Mouse (Mus musculus) heart, embryonic 12.5 days (tissue): ENCODE data around the gene Cpm. TPM values are rescaled to one million over a fixed set of nuclear protein-coding genes. Genes with fewer than 3 reads are reported as not detected.
A peak's percentile ranks its signal among the peaks of the same experiment; 100 is the strongest.
"Not testable (repeated sequence)": the region's sequence is repeated elsewhere in the genome, so short reads cannot be mapped to it uniquely, and the experiment has no call there.

ENCODE experiments used
- ATAC-seq: fragments of 200-750 bp; cut with Nextera tagmentation; 2 replicates; pipeline ENCODE4 v1.8.0; 2017; ENCODE audit warnings: moderate TSS enrichment, moderate library complexity; ENCODE audit not compliant: insufficient number of reproducible peaks, low FRiP score
- H3K27ac ChIP-seq: fragments of 300-500 bp; sonication (generic); 2 replicates; pipeline ENCODE4 v1.5.1; 2016; ENCODE audit warnings: mild to moderate bottlenecking, moderate library complexity; ENCODE audit not compliant: poor library complexity, severe bottlenecking
- H3K27me3 ChIP-seq: fragments of 300-500 bp; sonication (generic); replicated peaks from 2 replicates; pipeline ENCODE4 v1.6.1; 2016; ENCODE audit warnings: mild to moderate bottlenecking, moderate library complexity
- H3K36me3 ChIP-seq: fragments of 300-500 bp; sonication (generic); 2 replicates; pipeline ENCODE4 v1.6.1; 2016; ENCODE audit warnings: mild to moderate bottlenecking, moderate library complexity
- H3K4me1 ChIP-seq: fragments of 300-500 bp; sonication (generic); replicated peaks from 2 replicates; pipeline ENCODE4 v1.6.1; 2016; ENCODE audit warnings: mild to moderate bottlenecking
- H3K4me2 ChIP-seq: fragments of 300-500 bp; sonication (generic); 2 replicates; pipeline ENCODE4 v1.6.1; 2016; ENCODE audit warnings: mild to moderate bottlenecking, moderate library complexity
- H3K4me3 ChIP-seq: fragments of 300-500 bp; sonication (generic); 2 replicates; pipeline ENCODE4 v1.5.1; 2016; ENCODE audit warnings: mild to moderate bottlenecking
- H3K9ac ChIP-seq: fragments of 300-500 bp; sonication (generic); 2 replicates; pipeline ENCODE4 v1.6.1; 2016; ENCODE audit warnings: mild to moderate bottlenecking, moderate library complexity
- H3K9me3 ChIP-seq: fragments of 300-500 bp; sonication (generic); replicated peaks from 2 replicates; pipeline ENCODE4 v1.6.1; 2016; ENCODE audit warnings: mild to moderate bottlenecking, moderate library complexity
- whole genome bisulfite sequencing: fragments of 180-500 bp; shearing (Covaris S2); methylation state at CpG from one replicate; pipeline ENCODE4 v1.1.7; 2016; 5-methylcytosine and 5-hydroxymethylcytosine counted together
- polyA plus RNA-seq: library from polyadenylated mRNA; unstranded; fragments of >200 nt; fragmentation: Nextera tagmentation; extraction: Ambion mirVana; gene quantifications from 2 replicates; pipeline ENCODE4 v1.2.1, GENCODE M21; 2016

Cpm gene
- polyA plus RNA-seq, 1 experiment from 2014 or later = 2.5 TPM

DNA sequence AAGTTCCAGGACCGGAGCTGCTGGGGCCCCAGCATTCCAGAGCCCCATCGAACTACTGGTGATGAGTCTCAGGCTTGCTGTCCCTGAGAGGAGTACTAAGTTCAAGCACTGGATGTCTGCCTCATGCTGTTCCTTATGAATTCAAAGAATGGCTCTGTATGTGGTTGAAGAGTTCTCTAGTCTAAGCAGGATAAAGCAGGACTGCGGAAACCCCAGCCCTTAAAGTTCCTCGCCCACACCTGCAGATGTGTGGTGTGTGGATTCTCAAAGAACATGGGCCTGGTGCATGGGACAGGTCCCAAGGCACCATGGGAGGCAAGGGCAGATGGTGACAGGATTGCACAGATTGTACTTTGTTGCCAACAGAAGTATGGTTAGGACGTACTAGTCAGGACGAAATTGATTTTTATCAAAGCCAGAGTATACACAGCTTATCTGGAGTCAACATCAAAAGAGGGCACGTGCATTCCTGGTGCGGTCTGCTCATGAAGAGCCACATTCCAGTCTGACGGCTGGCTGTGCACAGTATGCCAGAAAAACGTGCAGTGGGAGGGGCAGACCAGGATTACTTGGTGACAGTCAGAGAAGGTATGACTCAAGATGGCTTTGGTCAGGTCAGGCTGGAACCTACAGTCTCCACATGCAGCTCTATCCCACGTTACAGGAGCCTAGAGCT, 100.0 kb downstream of the Cpm start:
- Histone ChIP-seq H3K27me3 (no peaks in the 10 kb centered on the region), H3K36me3 (no peaks in the 10 kb centered on the region), H3K9me3 (no peaks in the 10 kb centered on the region), H3K4me2 (no peak overlapping the region), H3K4me1 (peaks cover 15% of the 10 kb centered on the region), H3K9ac (no peak overlapping the region), H3K27ac (no peak overlapping the region), H3K4me3 (no peak overlapping the region)
- 55% methylated on average over 11 of the region's 11 CpGs for WGBS
- ATAC-seq = no peak

DNA sequence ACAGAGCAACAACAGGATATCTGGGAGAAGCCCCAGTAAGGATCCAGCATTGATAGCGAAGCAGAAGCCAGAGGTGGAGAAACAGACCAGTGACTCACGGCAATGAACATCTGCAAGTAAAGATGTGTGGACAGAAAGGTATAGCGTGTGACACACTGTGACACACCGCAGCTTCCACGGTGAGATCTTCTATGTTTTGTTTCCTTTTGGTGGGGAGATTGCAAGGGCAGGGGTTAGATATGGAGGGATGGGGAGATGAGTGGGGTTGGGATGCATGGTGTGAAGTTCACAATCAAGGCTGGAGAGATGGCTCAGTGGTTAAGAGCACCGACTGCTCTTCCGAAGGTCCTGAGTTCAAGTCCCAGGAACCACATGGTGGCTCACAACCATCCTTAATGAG, 100.8 kb downstream of the Cpm start:
- Histone ChIP-seq H3K4me3 (no peak overlapping the region), H3K27ac (no peak overlapping the region), H3K27me3 (no peaks in the 10 kb centered on the region), H3K36me3 (no peaks in the 10 kb centered on the region), H3K9me3 (no peaks in the 10 kb centered on the region), H3K4me1 (peaks cover 15% of the 10 kb centered on the region), H3K4me2 (no peak overlapping the region), H3K9ac (no peak overlapping the region)
- WGBS = 90% methylated on average over 7 of the region's 7 CpGs
- ATAC-seq = no peak

DNA sequence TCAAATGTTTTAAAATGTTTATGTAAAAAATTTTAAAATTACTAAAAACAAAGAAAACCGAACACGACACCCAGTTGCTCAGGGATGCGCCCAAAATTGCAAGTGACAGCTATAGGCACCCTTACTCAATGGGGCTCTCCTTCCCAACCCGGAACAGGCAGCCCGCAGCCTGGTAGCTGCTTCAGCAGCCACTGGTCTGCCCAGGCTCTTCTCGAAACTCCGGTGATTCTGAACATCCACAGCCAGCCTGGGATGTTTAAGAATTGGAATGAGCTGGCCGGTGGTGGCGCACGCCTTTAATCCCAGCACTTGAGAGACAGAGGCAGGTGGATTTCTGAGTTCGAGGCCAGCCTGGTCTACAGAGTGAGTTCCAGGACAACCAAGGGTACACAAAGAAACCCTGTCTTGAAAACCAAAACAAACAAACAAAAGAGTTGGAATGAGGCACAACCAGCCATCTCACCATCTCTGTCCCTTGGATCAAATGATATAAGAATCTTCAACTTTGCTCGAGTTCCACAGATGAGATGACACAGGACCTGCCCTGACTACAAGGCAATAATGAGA, 101.4 kb downstream of the Cpm start:
- Histone ChIP-seq H3K27ac (no peak overlapping the region), H3K4me1 (peaks cover 15% of the 10 kb centered on the region), H3K36me3 (no peaks in the 10 kb centered on the region), H3K9me3 (no peaks in the 10 kb centered on the region), H3K4me3 (no peak overlapping the region), H3K27me3 (no peaks in the 10 kb centered on the region), H3K4me2 (no peak overlapping the region), H3K9ac (no peak overlapping the region)
- 88% methylated on average over 12 of the region's 12 CpGs for WGBS
- ATAC-seq = no peak

DNA sequence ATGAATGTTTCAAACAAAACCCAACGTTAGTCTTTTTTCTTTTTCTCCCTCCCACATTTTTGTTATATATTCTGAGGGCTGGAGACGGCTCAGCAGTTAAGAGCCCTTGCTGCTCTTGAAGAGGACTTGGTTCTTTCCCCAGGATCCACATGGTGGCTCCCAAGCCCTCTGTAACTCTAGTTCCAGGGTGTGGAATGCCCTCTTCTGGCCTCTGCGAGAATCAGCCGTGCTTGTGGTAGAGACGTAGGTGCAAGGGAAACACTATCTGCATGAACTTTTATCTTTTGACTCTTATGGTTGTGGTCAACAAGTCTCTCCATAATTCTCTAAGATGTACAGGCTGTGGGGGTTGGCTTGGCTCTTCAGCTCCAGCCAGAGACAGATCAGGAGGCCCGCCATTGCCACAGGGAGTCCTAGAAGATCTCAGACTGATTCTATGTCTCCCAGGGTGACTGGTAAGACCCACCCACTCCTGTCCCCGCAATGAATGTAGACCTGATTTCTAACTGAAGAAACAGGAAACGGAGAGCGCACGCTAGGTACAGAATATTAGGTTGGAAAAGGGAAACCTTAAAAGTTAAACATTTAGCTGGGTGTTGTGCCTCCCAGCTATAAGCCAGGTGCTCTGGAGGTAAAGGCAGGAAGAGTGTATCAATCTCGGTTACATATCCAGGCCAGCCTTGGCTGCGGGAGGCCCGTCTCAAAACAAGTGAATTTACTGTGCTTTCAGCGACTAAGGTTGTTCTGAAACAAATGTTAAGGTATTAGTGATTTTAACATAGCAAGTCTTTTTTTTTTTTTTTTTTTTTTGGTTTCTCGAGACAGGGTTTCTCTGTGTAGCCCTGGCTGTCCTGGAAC, 102.2 kb downstream of the Cpm start:
- H3K27ac ChIP-seq = no peak overlapping the region
- H3K9ac ChIP-seq = no peak overlapping the region
- H3K4me1 ChIP-seq = peaks cover 15% of the 10 kb centered on the region
- ATAC-seq = peak; percentile 64
- H3K27me3 ChIP-seq = no peaks in the 10 kb centered on the region
- WGBS = 48% methylated on average over 15 of the region's 15 CpGs
- H3K4me2 ChIP-seq = 0 out of 2 replicates have a peak overlapping the region, but pooled peaks have one; percentile 8
- H3K36me3 ChIP-seq = peaks cover 5% of the 10 kb centered on the region
- H3K9me3 ChIP-seq = no peaks in the 10 kb centered on the region
- no peak overlapping the region for H3K4me3 ChIP-seq

DNA sequence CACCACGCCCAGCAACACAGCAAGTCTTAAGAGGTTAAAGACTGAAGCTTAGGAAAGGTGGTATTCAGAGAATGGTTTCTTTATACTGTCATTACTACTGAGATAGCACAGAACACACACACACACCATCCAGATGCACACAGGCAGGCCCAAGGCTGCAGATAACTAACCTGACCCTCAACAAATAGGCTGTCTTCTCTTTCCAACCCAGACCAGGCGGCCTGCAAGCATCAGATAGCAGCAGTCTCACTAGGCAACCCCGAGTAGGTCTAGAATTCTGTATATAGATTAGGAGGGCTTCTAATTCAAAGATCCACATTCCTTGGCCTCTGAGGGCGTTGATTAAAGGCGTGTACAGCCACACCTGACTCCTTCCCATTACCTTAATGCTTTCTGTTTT, 102.9 kb downstream of the Cpm start:
- WGBS = 61% methylated on average over 5 of the region's 5 CpGs
- H3K9ac ChIP-seq = no peak overlapping the region
- H3K4me1 ChIP-seq = peaks cover 15% of the 10 kb centered on the region
- no peaks in the 10 kb centered on the region for H3K9me3 ChIP-seq
- no peak overlapping the region for H3K4me2 ChIP-seq
- H3K27ac ChIP-seq = no peak overlapping the region
- H3K36me3 ChIP-seq = peaks cover 12% of the 10 kb centered on the region
- no peaks in the 10 kb centered on the region for H3K27me3 ChIP-seq
- no peak overlapping the region for H3K4me3 ChIP-seq
- ATAC-seq = no peak

DNA sequence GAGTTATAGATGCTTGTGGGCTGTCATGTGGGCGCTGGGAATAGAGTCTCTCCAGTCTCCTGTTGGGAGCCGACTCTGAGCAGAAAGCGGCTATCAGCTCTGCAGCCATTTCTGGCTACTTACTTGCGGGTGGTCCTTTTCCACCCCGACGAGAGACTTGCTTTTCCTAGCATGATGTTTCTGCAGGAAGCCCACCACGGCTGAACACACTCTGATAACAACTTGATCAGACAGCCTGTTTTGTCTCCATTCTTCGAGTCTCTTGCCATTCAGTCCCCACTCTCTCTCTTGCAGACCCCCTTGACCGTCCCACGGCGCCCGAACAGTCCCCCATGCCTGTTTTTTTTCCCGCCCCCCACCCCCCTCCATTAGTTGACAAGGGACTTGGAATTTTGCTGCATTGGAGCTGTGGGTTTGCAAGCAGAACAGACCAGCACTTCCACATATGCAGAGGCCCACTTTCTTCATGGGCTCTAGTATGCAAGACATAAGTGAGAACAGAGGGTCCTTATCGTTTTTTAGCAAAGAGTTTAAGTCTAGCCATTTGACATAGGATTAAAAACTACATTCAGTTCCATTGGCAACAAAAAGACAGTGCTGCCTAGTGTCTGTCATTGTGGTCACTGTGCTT, 103.8 kb downstream of the Cpm start:
- Histone ChIP-seq H3K27me3 (no peaks in the 10 kb centered on the region), H3K4me3 (no peak overlapping the region), H3K4me2 (no peak overlapping the region), H3K36me3 (peaks cover 20% of the 10 kb centered on the region), H3K27ac (no peak overlapping the region), H3K9ac (no peak overlapping the region), H3K9me3 (no peaks in the 10 kb centered on the region), H3K4me1 (peaks cover 15% of the 10 kb centered on the region)
- 0 out of 2 replicates have a peak, but pooled peaks have one; percentile 41 for ATAC-seq
- 40% methylated on average over 14 of the region's 14 CpGs for WGBS

DNA sequence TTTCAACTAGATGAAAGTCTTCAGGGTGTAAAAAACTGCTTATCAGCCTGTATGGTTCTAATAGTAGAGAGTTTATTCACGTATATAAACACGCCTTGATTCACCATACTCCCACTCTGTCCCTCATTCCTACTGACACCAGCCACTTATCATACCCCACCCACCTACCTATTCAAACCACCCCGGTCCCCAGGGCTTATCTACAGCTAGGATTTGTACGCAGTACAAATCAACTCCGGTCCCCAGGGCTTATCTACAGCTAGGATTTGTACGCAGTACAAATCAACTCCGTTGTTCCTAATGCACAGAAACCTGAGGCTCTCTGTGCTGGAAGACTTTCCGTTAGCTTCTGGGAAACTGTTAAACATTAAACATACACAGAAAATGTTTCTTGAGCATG, 104.3 kb downstream of the Cpm start:
- H3K4me3 ChIP-seq, H3K27ac ChIP-seq, H3K9me3 ChIP-seq, ATAC-seq, H3K27me3 ChIP-seq, H3K9ac ChIP-seq, H3K4me2 ChIP-seq: not testable (repeated sequence)
- peaks cover 16% of the 10 kb centered on the region for H3K4me1 ChIP-seq
- peaks cover 25% of the 10 kb centered on the region for H3K36me3 ChIP-seq
- 14% methylated on average over 8 of the region's 8 CpGs for WGBS

DNA sequence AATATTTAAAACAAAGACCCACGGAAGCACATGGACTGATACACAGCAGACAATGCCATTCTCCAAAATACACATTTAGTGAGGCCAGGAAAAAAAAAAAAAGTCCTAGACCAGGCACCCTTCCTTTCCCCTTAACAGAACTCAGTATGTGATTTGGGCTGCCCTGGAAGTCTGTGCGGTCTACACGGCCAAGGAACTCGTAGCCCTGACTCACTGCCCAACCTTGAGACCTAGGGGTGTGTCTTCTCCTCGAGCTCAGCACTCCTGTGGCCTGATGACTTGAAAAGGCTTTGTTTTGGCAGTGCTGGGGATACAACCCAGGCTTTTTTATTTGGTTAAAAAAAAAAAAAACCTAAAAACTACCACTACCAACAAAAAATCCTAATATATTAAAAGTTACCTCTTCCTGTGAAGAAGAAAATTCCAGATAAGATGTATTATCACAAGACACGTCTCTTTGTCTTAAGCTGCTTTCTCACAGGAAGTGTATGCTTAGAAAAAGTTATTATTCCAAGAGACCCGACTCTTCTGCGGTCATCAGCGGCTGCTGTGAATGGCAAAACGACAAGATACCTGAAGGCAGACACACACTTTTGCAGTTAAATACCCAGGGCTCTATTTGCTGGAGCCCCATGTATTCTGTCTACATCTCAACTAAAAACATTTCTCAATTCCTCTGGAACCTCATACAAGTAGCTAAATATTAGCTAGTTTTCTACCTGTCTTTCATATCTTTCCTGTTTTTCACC, 105.0 kb downstream of the Cpm start:
- not testable (repeated sequence) for ATAC-seq, H3K9ac ChIP-seq, H3K4me2 ChIP-seq, H3K4me3 ChIP-seq, H3K27ac ChIP-seq, H3K27me3 ChIP-seq, H3K9me3 ChIP-seq
- Histone ChIP-seq H3K4me1 (peaks cover 18% of the 10 kb centered on the region), H3K36me3 (peaks cover 32% of the 10 kb centered on the region)
- 60% methylated on average over 10 of the region's 10 CpGs for WGBS

DNA sequence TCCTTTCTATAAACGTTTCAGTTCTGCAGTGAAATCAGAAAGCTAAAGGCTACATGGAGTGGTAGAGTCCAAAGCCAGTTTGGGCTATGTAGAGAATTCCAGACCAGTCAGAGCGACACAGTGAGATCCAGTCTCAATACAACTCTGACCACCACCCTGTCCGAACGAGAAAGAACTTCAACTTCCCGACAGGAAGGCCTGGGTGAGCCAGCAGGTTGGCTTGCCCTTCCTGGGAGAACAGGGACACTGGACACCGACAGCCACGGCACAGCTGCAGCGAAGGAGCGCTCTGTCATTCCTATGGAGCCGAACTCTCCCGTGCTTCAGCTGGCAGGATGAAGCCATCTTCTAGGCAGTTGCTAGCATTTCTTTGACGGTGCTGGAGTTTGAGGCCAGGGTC, 106.1 kb downstream of the Cpm start:
- not testable (repeated sequence) for H3K4me3 ChIP-seq, H3K27ac ChIP-seq, H3K27me3 ChIP-seq, H3K9ac ChIP-seq, H3K9me3 ChIP-seq, ATAC-seq, H3K4me2 ChIP-seq
- Histone ChIP-seq H3K4me1 (peaks cover 18% of the 10 kb centered on the region), H3K36me3 (peaks cover 43% of the 10 kb centered on the region)
- 81% methylated on average over 12 of the region's 12 CpGs for WGBS

DNA sequence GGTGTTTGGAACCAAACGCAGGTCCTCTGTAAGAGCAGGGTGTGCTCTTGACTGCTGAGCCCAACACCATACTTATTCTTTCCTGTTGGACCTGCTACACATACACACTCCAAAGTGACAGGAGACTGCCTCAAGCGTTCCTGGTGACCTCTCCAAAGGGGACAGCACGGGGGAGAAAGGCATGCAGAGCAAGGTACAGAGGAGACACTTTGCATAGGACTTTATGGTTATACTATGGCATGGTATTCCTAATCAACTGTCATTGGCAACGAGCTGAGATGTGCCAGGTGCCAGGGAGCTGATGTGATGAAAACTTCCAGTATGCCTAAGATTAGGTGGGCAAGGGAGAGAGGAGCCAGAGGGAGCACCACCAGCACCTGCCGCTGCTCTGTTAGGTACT, 107.3 kb downstream of the Cpm start:
- no peaks in the 10 kb centered on the region for H3K9me3 ChIP-seq
- peaks cover 44% of the 10 kb centered on the region for H3K36me3 ChIP-seq
- peaks cover 20% of the 10 kb centered on the region for H3K4me1 ChIP-seq
- no peak overlapping the region for H3K9ac ChIP-seq
- no peaks in the 10 kb centered on the region for H3K27me3 ChIP-seq
- H3K27ac ChIP-seq = no peak overlapping the region
- 72% methylated on average over 5 of the region's 5 CpGs for WGBS
- H3K4me3 ChIP-seq = no peak overlapping the region
- H3K4me2 ChIP-seq = no peak overlapping the region
- no peak for ATAC-seq
